Mouse (Mus musculus) ES-CJ7 (cell line): ENCODE data around the gene Pcif1.

Experiments used
- DNase-seq: peaks from one replicate; pipeline ENCODE4 v3.0.0; 2011; ENCODE audit warnings: low read depth, low spot score

The Pcif1 gene

GRCm38 (mm10) chr2:164892696-164893216 lies 13.7 kb downstream of the Pcif1 start:
- no peak for DNase-seq

- no peak for DNase-seq
Measured at GRCm38 (mm10) chr2:164894048-164894447, 14.9 kb downstream of the Pcif1 start.

GRCm38 (mm10) chr2:164894644-164895043 lies 15.5 kb downstream of the Pcif1 start:
- no peak for DNase-seq

GRCm38 (mm10) chr2:164895885-164896284 lies 16.8 kb downstream of the Pcif1 start:
- DNase-seq = no peak

- DNase-seq = no peak
Measured at GRCm38 (mm10) chr2:164898008-164898407, 18.9 kb downstream of the Pcif1 start.

- no peak for DNase-seq
Measured at GRCm38 (mm10) chr2:164899034-164899433, 19.9 kb downstream of the Pcif1 start.

GRCm38 (mm10) chr2:164899723-164900459 lies 20.8 kb downstream of the Pcif1 start:
- DNase-seq = no peak

- no peak for DNase-seq
Measured at GRCm38 (mm10) chr2:164901380-164901779, 22.3 kb downstream of the Pcif1 start.

GRCm38 (mm10) chr2:164903496-164903895 lies 24.4 kb downstream of the Pcif1 start:
- DNase-seq = no peak

- peak; percentile 63 for DNase-seq
Measured at GRCm38 (mm10) chr2:164906071-164906470, 27.0 kb downstream of the Pcif1 start.

GRCm38 (mm10) chr2:164907511-164907910 lies 28.4 kb downstream of the Pcif1 start:
- no peak for DNase-seq

- no peak for DNase-seq
Measured at GRCm38 (mm10) chr2:164908011-164908410, 28.9 kb downstream of the Pcif1 start.

GRCm38 (mm10) chr2:164909100-164909499 lies 30.0 kb downstream of the Pcif1 start:
- DNase-seq = no peak

- DNase-seq = peak; percentile 57
Measured at GRCm38 (mm10) chr2:164909542-164909941, 30.4 kb downstream of the Pcif1 start.

GRCm38 (mm10) chr2:164910360-164911061 lies 31.4 kb downstream of the Pcif1 start:
- DNase-seq = no peak

GRCm38 (mm10) chr2:164911086-164912048 lies 32.3 kb downstream of the Pcif1 start, which contains the start of gene Zfp335:
Zfp335 (minus strand) TSS chr2:164911757.
- DNase-seq = peak; percentile 96

GRCm38 (mm10) chr2:164912151-164912550 lies 33.0 kb downstream of the Pcif1 start:
- peak; percentile 40 for DNase-seq

GRCm38 (mm10) chr2:164912749-164913427 lies 33.8 kb downstream of the Pcif1 start:
- no peak for DNase-seq

GRCm38 (mm10) chr2:164913428-164913786 lies 34.3 kb downstream of the Pcif1 start:
- no peak for DNase-seq

- DNase-seq = no peak
Measured at GRCm38 (mm10) chr2:164916820-164917219, 37.7 kb downstream of the Pcif1 start.

- peak; percentile 80 for DNase-seq
Measured at GRCm38 (mm10) chr2:164917371-164917770, 38.3 kb downstream of the Pcif1 start.
